In the genomic region with DNA sequence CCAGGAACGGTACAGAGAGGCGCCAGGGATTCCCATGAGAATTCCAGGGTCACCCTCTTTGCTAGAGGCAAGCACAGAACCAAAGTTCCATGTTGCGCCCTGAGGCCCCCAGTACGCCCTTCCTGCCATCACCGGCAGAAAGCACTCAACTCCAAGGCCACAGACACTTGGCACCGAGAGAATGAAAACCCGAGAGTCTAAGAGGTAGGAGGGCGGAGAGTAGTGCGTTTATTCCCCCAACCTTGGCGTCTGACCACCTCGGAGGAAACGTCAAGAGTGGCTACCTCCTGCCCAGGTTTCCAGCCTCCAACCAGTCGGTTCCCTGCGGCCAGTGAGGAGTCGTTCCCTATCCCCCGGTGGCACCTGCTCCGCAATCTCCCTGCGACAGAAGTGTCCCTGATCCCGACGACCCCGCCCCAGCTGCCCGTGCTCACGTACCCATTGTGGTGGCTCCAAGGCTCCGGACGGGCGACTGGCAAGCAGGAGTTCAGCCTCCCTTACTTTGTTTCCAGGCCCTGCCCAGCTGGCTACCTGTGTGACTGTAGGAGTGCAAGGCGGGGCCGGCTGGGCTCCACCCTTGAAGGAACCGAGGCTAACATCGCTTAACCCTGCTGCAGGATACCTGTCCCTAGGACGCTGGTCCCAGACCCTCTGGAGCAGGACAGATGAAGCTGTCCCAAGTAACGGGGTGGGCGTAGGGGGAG, we compare ENCODE assay signal across 8 mouse cellular contexts. TPM values are rescaled to one million over a fixed set of nuclear protein-coding genes. Genes with fewer than 3 reads are reported as not detected.
DNase-seq lines count a peak whose midpoint lies in the region; ATAC-seq lines count a peak whose summit lies in the region.

A gene (minus strand): TSS at position 472 of the 704 bp plus-strand sequence.

- peaks cover 44% of the 10 kb centered on the region for H3K27me3 ChIP-seq in heart, embryonic 13.5 days (replicated peaks)
- peaks cover 25% of the 10 kb centered on the region for H3K27me3 ChIP-seq in forebrain, embryonic 15.5 days
- H3K27me3 ChIP-seq in liver, embryonic 13.5 days: peaks cover 38% of the 10 kb centered on the region
- H3K27me3 ChIP-seq in neural tube, embryonic 11.5 days (ENCODE audit: control insufficient read depth, insufficient read depth, low read length): peaks cover 17% of the 10 kb centered on the region

- H3K9me3 ChIP-seq in heart, embryonic 13.5 days: no peaks in the 10 kb centered on the region
- no peaks in the 10 kb centered on the region for H3K9me3 ChIP-seq in forebrain, embryonic 15.5 days
- no peaks in the 10 kb centered on the region for H3K9me3 ChIP-seq in liver, embryonic 13.5 days (replicated peaks)
- no peaks in the 10 kb centered on the region for H3K9me3 ChIP-seq in neural tube, embryonic 11.5 days (ENCODE audit: control insufficient read depth, low read length)

- H3K4me1 ChIP-seq in heart, embryonic 13.5 days: peaks cover 14% of the 10 kb centered on the region
- H3K4me1 ChIP-seq in forebrain, embryonic 15.5 days: no peaks in the 10 kb centered on the region
- peaks cover 2% of the 10 kb centered on the region; the same call in 1 of the 2 replicates for H3K4me1 ChIP-seq in liver, embryonic 13.5 days (replicated peaks)
- no peaks in the 10 kb centered on the region for H3K4me1 ChIP-seq in neural tube, embryonic 11.5 days (ENCODE audit: control insufficient read depth, insufficient read depth, low read length)

- ATAC-seq in heart, embryonic 13.5 days (ENCODE audit: extremely low read depth, insufficient number of reproducible peaks, low FRiP score, low TSS enrichment): no peak
- ATAC-seq in forebrain, embryonic 15.5 days (replicated peaks): no peak
- no peak for ATAC-seq in liver, embryonic 13.5 days (ENCODE audit: low read depth)
- no peak for ATAC-seq in neural tube, embryonic 11.5 days (ENCODE audit: insufficient read depth, low FRiP score, low TSS enrichment)

- intact Hi-C loops in heart, postnatal 25 days (cut with DNase I): no loop called here

- 10% methylated on average over 33 of the region's 33 CpGs for WGBS in heart, embryonic 13.5 days
- 8% methylated on average over 33 of the region's 33 CpGs for WGBS in forebrain, embryonic 15.5 days
- 9% methylated on average over 33 of the region's 33 CpGs for WGBS in liver, embryonic 13.5 days (ENCODE audit: insufficient replicate concordance)
- 10% methylated on average over 33 of the region's 33 CpGs for WGBS in neural tube, embryonic 11.5 days

- no peak within 1 kb of the TSS for H3K27ac ChIP-seq in heart, embryonic 13.5 days (replicated peaks)
- H3K27ac ChIP-seq in forebrain, embryonic 15.5 days (replicated peaks): no peak within 1 kb of the TSS
- H3K27ac ChIP-seq in liver, embryonic 13.5 days: no peak within 1 kb of the TSS
- H3K27ac ChIP-seq in neural tube, embryonic 11.5 days (ENCODE audit: low read depth, low read length): no peak within 1 kb of the TSS

- peak within 1 kb of the TSS; percentile 69 for H3K4me2 ChIP-seq in heart, embryonic 13.5 days
- peak within 1 kb of the TSS; percentile 26 for H3K4me2 ChIP-seq in forebrain, embryonic 15.5 days (replicated peaks)
- H3K4me2 ChIP-seq in liver, embryonic 13.5 days: peak within 1 kb of the TSS; percentile 38
- H3K4me2 ChIP-seq in neural tube, embryonic 11.5 days (ENCODE audit: low read depth): peak within 1 kb of the TSS; percentile 26

- peak within 1 kb of the TSS; percentile 42 for H3K4me3 ChIP-seq in heart, embryonic 13.5 days
- H3K4me3 ChIP-seq in forebrain, embryonic 15.5 days: no peak within 1 kb of the TSS
- peak within 1 kb of the TSS; percentile 5; the same call in 1 of the 2 replicates for H3K4me3 ChIP-seq in liver, embryonic 13.5 days (replicated peaks)
- no peak within 1 kb of the TSS for H3K4me3 ChIP-seq in neural tube, embryonic 11.5 days (ENCODE audit: low read depth, low read length)

- H3K9ac ChIP-seq in heart, embryonic 13.5 days: peak within 1 kb of the TSS; percentile 67
- H3K9ac ChIP-seq in forebrain, embryonic 15.5 days (replicated peaks): no peak within 1 kb of the TSS
- no peak within 1 kb of the TSS for H3K9ac ChIP-seq in liver, embryonic 13.5 days
- no peak within 1 kb of the TSS for H3K9ac ChIP-seq in neural tube, embryonic 11.5 days (ENCODE audit: low read length)

- H3K36me3 ChIP-seq in heart, embryonic 13.5 days: no peaks in the 10 kb centered on the region
- H3K36me3 ChIP-seq in forebrain, embryonic 15.5 days: no peaks in the 10 kb centered on the region
- H3K36me3 ChIP-seq in liver, embryonic 13.5 days: no peaks in the 10 kb centered on the region
- no peaks in the 10 kb centered on the region for H3K36me3 ChIP-seq in neural tube, embryonic 11.5 days (ENCODE audit: control insufficient read depth, insufficient read depth, low read length)

- DNase-seq in heart, postnatal 25 days (ENCODE audit: low spot score): no peak
- DNase-seq in liver, embryonic 13.5 days: no peak
- DNase-seq in neural tube, embryonic 11.5 days (ENCODE audit: low spot score): peak; percentile 16
- DNase-seq in gastrocnemius, postnatal 25 days: no peak
- DNase-seq in spleen, postnatal 10 days (ENCODE audit: low spot score in 2 of 2): no peak
- DNase-seq in right cerebral cortex, postnatal 36 days (ENCODE audit: low spot score in 2 of 2): no peak

RNA-seq across cellular contexts. Expression of the gene that starts here (rescaled TPM):
- 0.06 TPM in 1 of 2 replicates, not detected in the other for polyA plus RNA-seq in heart, embryonic 13.5 days (2015; fragmentation: Nextera tagmentation; extraction: Ambion mirVana)
- not detected for total RNA-seq in heart, postnatal 25 days (2021)
- polyA plus RNA-seq in forebrain, embryonic 15.5 days (2015; fragmentation: Nextera tagmentation; extraction: Ambion mirVana): not detected in 2 replicates
- not detected in 2 replicates for polyA plus RNA-seq in liver, embryonic 13.5 days (2015; fragmentation: Nextera tagmentation; extraction: Ambion mirVana)
- polyA plus RNA-seq in neural tube, embryonic 11.5 days (2014; fragmentation: Nextera tagmentation; extraction: Ambion mirVana): not detected in 2 replicates
- not detected for total RNA-seq in gastrocnemius, postnatal 25 days (2021)

Comparison
In these comparisons a context has a peak if more than half of its experiments do, and no peak if none do; other contexts are left out.
1. Peak in DNase-seq and H3K4me2 ChIP-seq in neural tube, embryonic 11.5 days; RNA of the gene not detected or under 1 TPM.
2. H3K4me3 ChIP-seq: peak in heart, embryonic 13.5 days (single experiment) and liver, embryonic 13.5 days (single experiment); none in forebrain, embryonic 15.5 days (single experiment) and neural tube, embryonic 11.5 days (single experiment).
3. Peak in every context shown above with its lines, with median percentiles within 50 percentile points of each other: H3K4me2 ChIP-seq.